25 mouse cellular contexts compared by ENCODE assay signal in genomic region chr11:75878460-75878859, GRCm38 (mm10).
"Had no signal": no experiment of that assay in that cellular context is flagged by ENCODE, and none has a peak within 500 bp of the region (broad histone marks: within the 10 kb centered on the region; RNA-seq: fewer than 3 reads in every experiment).

No protein-coding gene starts in this region.

- H3K27me3 ChIP-seq: heart, embryonic 15.5 days; hindbrain, embryonic 13.5 days; hindbrain, embryonic 15.5 days; intestine, embryonic 15.5 days; liver, embryonic 13.5 days; liver, embryonic 15.5 days had no signal

- H3K9me3 ChIP-seq: heart, embryonic 13.5 days; heart, embryonic 15.5 days; hindbrain, embryonic 13.5 days; hindbrain, embryonic 15.5 days; intestine, embryonic 15.5 days; limb, embryonic 10.5 days; limb, embryonic 12.5 days; liver, embryonic 13.5 days; liver, embryonic 15.5 days had no signal

- H3K36me3 ChIP-seq: heart, embryonic 13.5 days; heart, embryonic 15.5 days; hindbrain, embryonic 13.5 days; hindbrain, embryonic 15.5 days; intestine, embryonic 15.5 days; limb, embryonic 10.5 days; limb, embryonic 12.5 days; liver, embryonic 13.5 days; liver, embryonic 15.5 days had no signal

- H3K4me3 ChIP-seq: heart, embryonic 13.5 days; heart, embryonic 15.5 days; hindbrain, embryonic 13.5 days; hindbrain, embryonic 15.5 days; intestine, embryonic 15.5 days; layer of hippocampus, adult 2 months; left cerebral cortex, adult 2 months; limb, embryonic 10.5 days; limb, embryonic 12.5 days; liver, embryonic 13.5 days; liver, embryonic 15.5 days had no signal

- H3K4me1 ChIP-seq: limb, embryonic 12.5 days; liver, embryonic 15.5 days had no signal

- H3K4me2 ChIP-seq: heart, embryonic 11.5 days; heart, embryonic 13.5 days; heart, embryonic 15.5 days; hindbrain, embryonic 13.5 days; hindbrain, embryonic 15.5 days; intestine, embryonic 15.5 days; limb, embryonic 12.5 days; liver, embryonic 11.5 days; liver, embryonic 13.5 days; liver, embryonic 15.5 days had no signal

- H3K9ac ChIP-seq: heart, embryonic 13.5 days; heart, embryonic 15.5 days; hindbrain, embryonic 13.5 days; hindbrain, embryonic 15.5 days; intestine, embryonic 15.5 days; limb, embryonic 12.5 days; liver, embryonic 13.5 days; liver, embryonic 15.5 days had no signal

- H3K27ac ChIP-seq: heart, embryonic 13.5 days; heart, embryonic 15.5 days; hindbrain, embryonic 13.5 days; hindbrain, embryonic 15.5 days; hindbrain, postnatal 0 days; intestine, embryonic 15.5 days; layer of hippocampus, adult 2 months; left cerebral cortex, adult 2 months; limb, embryonic 10.5 days; limb, embryonic 12.5 days; liver, embryonic 13.5 days; liver, embryonic 15.5 days had no signal

- DNase-seq: gastrocnemius, postnatal 14 days; gastrocnemius, postnatal 36 days; heart, adult 18-20 months; heart, postnatal 14 days; heart, postnatal 36 days; kidney, adult 18-20 months; kidney, adult 8-10 months; kidney, postnatal 10 days; kidney, postnatal 25 days; kidney, postnatal 4 days; liver; liver, embryonic 13.5 days had no signal
